In genomic region chr11:87235486-87235872, GRCm38 (mm10) we compare ENCODE assay signal across 30 mouse cellular contexts.
DNase-seq lines count a peak whose midpoint lies in the region; ATAC-seq and TF ChIP-seq lines count a peak whose summit lies in the region.
"Had no signal": no experiment of that assay in that cellular context is flagged by ENCODE, and none has a peak within 500 bp of the region (broad histone marks: within the 10 kb centered on the region; RNA-seq: fewer than 3 reads in every experiment).

No protein-coding gene starts in this region.

- 32% methylated on average over 5 of the region's 5 CpGs for WGBS in heart, embryonic 11.5 days (ENCODE audit: insufficient replicate concordance)
- 85% methylated on average over 5 of the region's 5 CpGs for WGBS in hindbrain, embryonic 13.5 days
- 86% methylated on average over 5 of the region's 5 CpGs for WGBS in hindbrain, embryonic 11.5 days

- TF ChIP-seq RAD21 in CH12.LX (IDR thresholded peaks at IDR 0.05; ENCODE audit: low read depth, low read length), result no peak

- H3K4me3 ChIP-seq in heart, embryonic 11.5 days (ENCODE audit: low read depth, low read length), result no peak overlapping the region
- no peak overlapping the region for H3K4me3 ChIP-seq in hindbrain, embryonic 13.5 days
- no peak overlapping the region for H3K4me3 ChIP-seq in hindbrain, embryonic 11.5 days (ENCODE audit: low read depth, low read length)
- H3K4me3 ChIP-seq in CH12.LX (replicated peaks in 1 of 3; ENCODE audit: low read depth in 2 of 3, low read length in 2 of 3, poor library complexity in 1 of 3), result no peak overlapping the region
- H3K4me3 ChIP-seq in cortical plate, adult 2 months (ENCODE audit: insufficient read depth, low read length), result no peak overlapping the region
- H3K4me3 ChIP-seq: erythroblast, embryonic 14.5 days; forebrain, embryonic 12.5 days; hindbrain, embryonic 10.5 days; intestine, embryonic 15.5 days; limb, embryonic 12.5 days; liver, embryonic 15.5 days; stomach, embryonic 15.5 days had no signal

- 0 out of 2 replicates have a peak overlapping the region, but pooled peaks have one; percentile 11 for H3K27ac ChIP-seq in heart, embryonic 11.5 days (ENCODE audit: low read depth, low read length)
- peak overlapping the region; percentile 8; the same call in 1 of the 2 replicates for H3K27ac ChIP-seq in hindbrain, embryonic 13.5 days
- H3K27ac ChIP-seq in hindbrain, embryonic 11.5 days (ENCODE audit: low read depth, low read length), result no peak overlapping the region
- H3K27ac ChIP-seq in CH12.LX (ENCODE audit: insufficient read depth, low read depth), result no peak overlapping the region
- H3K27ac ChIP-seq in cortical plate, adult 2 months (ENCODE audit: insufficient read depth, low read length), result peak overlapping the region; percentile 56
- H3K27ac ChIP-seq: forebrain, embryonic 12.5 days; hindbrain, embryonic 10.5 days; hindbrain, postnatal 0 days; intestine, embryonic 15.5 days; limb, embryonic 12.5 days; liver, embryonic 15.5 days; stomach, embryonic 15.5 days had no signal

- no peak for ATAC-seq in heart, embryonic 11.5 days (replicated peaks; ENCODE audit: insufficient number of reproducible peaks, low FRiP score, low TSS enrichment)
- ATAC-seq in hindbrain, embryonic 13.5 days (ENCODE audit: low FRiP score), result no peak
- no peak for ATAC-seq in hindbrain, embryonic 11.5 days (ENCODE audit: low FRiP score)
- ATAC-seq: activated CD4-positive, CD25-positive, alpha-beta regulatory T cell, adult 4 months; hindbrain, postnatal 0 days; intestine, embryonic 15.5 days had no signal

- peak overlapping the region; percentile 19 for H3K4me2 ChIP-seq in heart, embryonic 11.5 days
- H3K4me2 ChIP-seq in hindbrain, embryonic 13.5 days, result no peak overlapping the region
- no peak overlapping the region for H3K4me2 ChIP-seq in hindbrain, embryonic 11.5 days (replicated peaks; ENCODE audit: low read depth, low read length)
- peak overlapping the region; percentile 47; the same call in 1 of the 2 replicates for H3K4me2 ChIP-seq in CH12.LX (ENCODE audit: insufficient read depth, low read depth, poor library complexity, severe bottlenecking)
- H3K4me2 ChIP-seq: forebrain, embryonic 12.5 days; intestine, embryonic 15.5 days; limb, embryonic 12.5 days; liver, embryonic 15.5 days; lung, embryonic 14.5 days; stomach, embryonic 15.5 days had no signal

- no peaks in the 10 kb centered on the region for H3K36me3 ChIP-seq in heart, embryonic 11.5 days (ENCODE audit: control insufficient read depth, insufficient read depth, low read length)
- peaks cover 62% of the 10 kb centered on the region for H3K36me3 ChIP-seq in hindbrain, embryonic 13.5 days
- H3K36me3 ChIP-seq in hindbrain, embryonic 11.5 days (ENCODE audit: control insufficient read depth, insufficient read depth, low read length), result 0 out of 2 replicates have a peak, but pooled peaks cover 2% of the 10 kb centered on the region
- peaks cover 11 to 56% of the 10 kb centered on the region in 2 experiments for H3K36me3 ChIP-seq in CH12.LX (replicated peaks in 1 of 2; ENCODE audit: control insufficient read depth in 1 of 2, insufficient read depth in 1 of 2, low read length in 1 of 2)
- H3K36me3 ChIP-seq: intestine, embryonic 15.5 days had no signal

- H3K27me3 ChIP-seq in heart, embryonic 11.5 days (ENCODE audit: control insufficient read depth, insufficient read depth, low read length), result no peaks in the 10 kb centered on the region
- H3K27me3 ChIP-seq in hindbrain, embryonic 13.5 days, result no peaks in the 10 kb centered on the region
- H3K27me3 ChIP-seq in hindbrain, embryonic 11.5 days (ENCODE audit: control insufficient read depth, insufficient read depth, low read length), result no peaks in the 10 kb centered on the region
- H3K27me3 ChIP-seq in CH12.LX (replicated peaks), result no peaks in the 10 kb centered on the region
- H3K27me3 ChIP-seq: forebrain, embryonic 12.5 days; intestine, embryonic 15.5 days; limb, embryonic 12.5 days; liver, embryonic 15.5 days; stomach, embryonic 15.5 days had no signal

- no peaks in the 10 kb centered on the region for H3K9me3 ChIP-seq in heart, embryonic 11.5 days (replicated peaks; ENCODE audit: control insufficient read depth, low read length)
- H3K9me3 ChIP-seq in hindbrain, embryonic 13.5 days, result no peaks in the 10 kb centered on the region
- no peaks in the 10 kb centered on the region for H3K9me3 ChIP-seq in hindbrain, embryonic 11.5 days (ENCODE audit: control insufficient read depth, low read length)
- no peaks in the 10 kb centered on the region for H3K9me3 ChIP-seq in CH12.LX (replicated peaks; ENCODE audit: low read length)
- H3K9me3 ChIP-seq: forebrain, embryonic 12.5 days; hindbrain, embryonic 10.5 days; intestine, embryonic 15.5 days; limb, embryonic 12.5 days; liver, embryonic 15.5 days; stomach, embryonic 15.5 days had no signal

- in situ Hi-C loops in CH12.LX (cut with MboI; ENCODE audit: low pct_ligation_motif_present, low pct_unique_long_range_greater_than_20kb, low sequenced_read_pairs), result no loop called here

- intact Hi-C loops in heart, postnatal 36 days (cut with DNase I), result no loop called here

- peak; percentile 27; the same call in 1 of the 2 replicates for TF ChIP-seq EP300 in CH12.LX (IDR thresholded peaks at IDR 0.05; ENCODE audit: low read length)

- dilution Hi-C loops in CH12.LX (cut with MboI; ENCODE audit: extremely low pct_ligation_motif_present, extremely low pct_unique_long_range_greater_than_20kb, low sequenced_read_pairs), result no loop called here

- peaks cover 10% of the 10 kb centered on the region for H3K4me1 ChIP-seq in heart, embryonic 11.5 days (ENCODE audit: control insufficient read depth, insufficient read depth, low read length)
- H3K4me1 ChIP-seq in hindbrain, embryonic 13.5 days (replicated peaks), result no peaks in the 10 kb centered on the region
- no peaks in the 10 kb centered on the region for H3K4me1 ChIP-seq in hindbrain, embryonic 11.5 days (replicated peaks; ENCODE audit: control insufficient read depth, insufficient read depth, low read length)
- H3K4me1 ChIP-seq in CH12.LX (ENCODE audit: control insufficient read depth in 1 of 2, insufficient read depth in 2 of 2), result peaks cover 16 to 55% of the 10 kb centered on the region in 2 experiments
- H3K4me1 ChIP-seq in cortical plate, adult 2 months (ENCODE audit: control insufficient read depth, insufficient read depth, low read length), result peaks cover 18% of the 10 kb centered on the region
- H3K4me1 ChIP-seq: forebrain, embryonic 12.5 days; intestine, embryonic 15.5 days; limb, embryonic 12.5 days; liver, embryonic 15.5 days; stomach, embryonic 15.5 days had no signal

- no peak for TF ChIP-seq CTCF in CH12.LX (conservative IDR thresholded peaks at IDR 0.05 in 1 of 2, IDR thresholded peaks at IDR 0.05 in 1 of 2; ENCODE audit: low read depth in 2 of 2, low read length in 2 of 2)
- TF ChIP-seq CTCF in cortical plate, adult 2 months (IDR thresholded peaks at IDR 0.05; ENCODE audit: extremely low read depth, insufficient read depth, low read length), result no peak

- H3K79me2 ChIP-seq in CH12.LX (replicated peaks; ENCODE audit: control insufficient read depth, extremely low read depth, insufficient read depth, poor library complexity, severe bottlenecking), result no peaks in the 10 kb centered on the region

- DNase-seq in heart, postnatal 36 days, result no peak
- no peak for DNase-seq in hindbrain, embryonic 11.5 days (ENCODE audit: low spot score)
- DNase-seq in CH12.LX (ENCODE audit: extremely low read depth), result peak; percentile 27
- no peak for DNase-seq in frontal cortex, postnatal 14 days (ENCODE audit: low spot score in 2 of 2)
- DNase-seq: adrenal gland, adult 2 months; adrenal gland, postnatal 36 days; B cell, adult 2 months; cerebellum, adult 18-20 months; cerebellum, postnatal 10 days; gastrocnemius, postnatal 25 days; kidney, adult 2 months; kidney, postnatal 4 days; lung, embryonic 14.5 days; lung, postnatal 14 days; midbrain, embryonic 14.5 days; retina, postnatal 1 day; right cerebral cortex, postnatal 14 days; thymus, postnatal 36 days had no signal

- TF ChIP-seq POLR2A in CH12.LX (IDR thresholded peaks at IDR 0.05; ENCODE audit: low read depth, low read length), result no peak
- TF ChIP-seq POLR2A in cortical plate, adult 2 months (IDR thresholded peaks at IDR 0.05; ENCODE audit: extremely low read depth, insufficient read depth, low read length), result no peak

- H3K9ac ChIP-seq in heart, embryonic 11.5 days (ENCODE audit: low read depth, low read length), result no peak overlapping the region
- H3K9ac ChIP-seq in hindbrain, embryonic 13.5 days, result no peak overlapping the region
- no peak overlapping the region for H3K9ac ChIP-seq in hindbrain, embryonic 11.5 days (ENCODE audit: low read depth, low read length)
- H3K9ac ChIP-seq in CH12.LX (ENCODE audit: insufficient read depth, low read depth), result peak overlapping the region; percentile 3; the same call in 1 of the 2 replicates
- H3K9ac ChIP-seq: forebrain, embryonic 12.5 days; intestine, embryonic 15.5 days; limb, embryonic 12.5 days; liver, embryonic 15.5 days; lung, embryonic 14.5 days; stomach, embryonic 15.5 days had no signal

TF ChIP-seq in CH12.LX, 34 proteins besides CTCF, POLR2A, EP300 and RAD21:
- TF ChIP-seq ZMIZ1 (IDR thresholded peaks at IDR 0.05; ENCODE audit: low read depth, low read length), result no peak
- TF ChIP-seq ZNF384 (IDR thresholded peaks at IDR 0.05; ENCODE audit: low read depth, low read length), result no peak
- TF ChIP-seq MEF2A (IDR thresholded peaks at IDR 0.05; ENCODE audit: borderline replicate concordance, low read depth, low read length), result peak; percentile 91
- no peak for TF ChIP-seq USF2 (conservative IDR thresholded peaks at IDR 0.05; ENCODE audit: low read depth, low read length)
- no peak for TF ChIP-seq CHD2 (IDR thresholded peaks at IDR 0.05; ENCODE audit: low read length)

Comparison
In these comparisons a context has a peak if more than half of its experiments do, and no peak if none do; other contexts are left out.
1. H3K27ac ChIP-seq: peak in heart, embryonic 11.5 days (single experiment), hindbrain, embryonic 13.5 days (single experiment) and cortical plate, adult 2 months (single experiment); none in hindbrain, embryonic 11.5 days (single experiment) and CH12.LX (single experiment).
2. H3K4me2 ChIP-seq: peak in heart, embryonic 11.5 days (single experiment) and CH12.LX (single experiment); none in hindbrain, embryonic 13.5 days (single experiment) and hindbrain, embryonic 11.5 days (single experiment).